Mouse (Mus musculus): ENCODE data around the gene Erp27.
"Not testable (repeated sequence)": the region's sequence is repeated elsewhere in the genome, so short reads cannot be mapped to it uniquely, and the experiment has no call there.

Erp27 gene

GRCm38 (mm10) chr6:136906937-136907293 lies 15.1 kb downstream of the Erp27 start:
- DNase-seq (ENCODE audit: low spot score): no peak

GRCm38 (mm10) chr6:136906283-136906936 lies 15.6 kb downstream of the Erp27 start:
- no peak for DNase-seq (ENCODE audit: low spot score)

- DNase-seq (ENCODE audit: low spot score): no peak
Measured at GRCm38 (mm10) chr6:136903885-136904470, 18.0 kb downstream of the Erp27 start.

- DNase-seq (ENCODE audit: low spot score): no peak
Measured at GRCm38 (mm10) chr6:136902527-136902926, 19.5 kb downstream of the Erp27 start.

GRCm38 (mm10) chr6:136901010-136901409 lies 21.0 kb downstream of the Erp27 start:
- no peak for DNase-seq (ENCODE audit: low spot score)

- DNase-seq (ENCODE audit: low spot score): no peak
Measured at GRCm38 (mm10) chr6:136900369-136901009, 21.5 kb downstream of the Erp27 start.

- DNase-seq (ENCODE audit: low spot score): no peak
Measured at GRCm38 (mm10) chr6:136898954-136899353, 23.0 kb downstream of the Erp27 start.

GRCm38 (mm10) chr6:136898222-136898621 lies 23.8 kb downstream of the Erp27 start:
- DNase-seq (ENCODE audit: low spot score): no peak

- no peak for DNase-seq (ENCODE audit: low spot score)
Measured at GRCm38 (mm10) chr6:136897789-136898188, 24.2 kb downstream of the Erp27 start.

GRCm38 (mm10) chr6:136894532-136895339 lies 27.2 kb downstream of the Erp27 start:
- DNase-seq (ENCODE audit: low spot score): no peak

GRCm38 (mm10) chr6:136892002-136892401 lies 30.0 kb downstream of the Erp27 start:
- DNase-seq (ENCODE audit: low spot score): no peak

GRCm38 (mm10) chr6:136889554-136889953 lies 32.4 kb downstream of the Erp27 start:
- no peak for DNase-seq (ENCODE audit: low spot score)

GRCm38 (mm10) chr6:136889067-136889466 lies 32.9 kb downstream of the Erp27 start:
- no peak for DNase-seq (ENCODE audit: low spot score)

GRCm38 (mm10) chr6:136887854-136888253 lies 34.1 kb downstream of the Erp27 start:
- no peak for DNase-seq (ENCODE audit: low spot score)

GRCm38 (mm10) chr6:136884766-136885165 lies 37.2 kb downstream of the Erp27 start:
- DNase-seq (ENCODE audit: low spot score): not testable (repeated sequence)

GRCm38 (mm10) chr6:136883961-136884360 lies 38.0 kb downstream of the Erp27 start:
- DNase-seq (ENCODE audit: low spot score): no peak

GRCm38 (mm10) chr6:136883431-136883915 lies 38.5 kb downstream of the Erp27 start:
- DNase-seq (ENCODE audit: low spot score): no peak

- no peak for DNase-seq (ENCODE audit: low spot score)
Measured at GRCm38 (mm10) chr6:136881678-136882077, 40.3 kb downstream of the Erp27 start.

- DNase-seq (ENCODE audit: low spot score): no peak
Measured at GRCm38 (mm10) chr6:136875670-136876069, 46.3 kb downstream of the Erp27 start, which contains the start of gene Mgp. Mgp (minus strand) TSS chr6:136875823.

GRCm38 (mm10) chr6:136874599-136874998 lies 47.4 kb downstream of the Erp27 start:
- no peak for DNase-seq (ENCODE audit: low spot score)

- DNase-seq (ENCODE audit: low spot score): no peak
Measured at GRCm38 (mm10) chr6:136868921-136869320, 53.1 kb downstream of the Erp27 start.

GRCm38 (mm10) chr6:136866150-136866549 lies 55.8 kb downstream of the Erp27 start:
- no peak for DNase-seq (ENCODE audit: low spot score)
